Mouse (Mus musculus) T-helper 17 cell (primary cell): ENCODE data around the gene Kpnb1.

Experiments
- in situ Hi-C, 2 experiments: fragments of 300-600 bp; cut with MboI, MseI; formaldehyde crosslinking; loops; 1 replicate in 1 of 2; 2 replicates in 1 of 2; pipeline ENCODE4 v1.15.1; 2025; ENCODE audit warnings: high pct_unique_total_duplicates in 2 of 2

Kpnb1 gene

GRCm38 (mm10) chr11:97145951-97146350 is 41.7 kb downstream of the Kpnb1 start:
- in situ Hi-C loops = loop anchor here (5.0 to 25.0 kb wide), 4 partner anchors 34 to 1641 kb away; partner anchors contain the start of genes Msl1 (in 1 of the 2), Nr1d1 (in 1 of the 2) and Skap1 (in 1 of the 2)

DNA sequence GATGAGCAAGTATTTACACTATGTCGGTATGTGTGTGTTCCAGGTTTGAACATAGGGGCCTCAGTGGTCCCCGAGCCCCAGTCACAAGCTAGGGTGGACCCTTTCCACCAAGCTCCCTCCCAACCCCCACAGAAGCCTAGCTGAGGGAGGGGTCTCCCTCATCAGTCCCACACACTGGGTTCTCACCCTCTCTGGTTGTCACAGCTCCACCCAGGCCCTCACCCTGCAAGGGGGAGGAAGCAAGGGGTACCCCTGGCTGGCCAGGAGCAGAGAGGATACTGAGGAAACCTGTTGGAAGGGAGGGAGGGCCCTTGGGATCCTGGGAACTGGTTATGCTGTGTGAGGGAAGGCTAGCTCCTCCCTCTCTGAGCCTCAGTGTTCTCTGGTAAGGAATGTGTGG is 42.4 kb downstream of the Kpnb1 start:
- in situ Hi-C loops = loop anchor here (5.0 to 25.0 kb wide), 4 partner anchors 33 to 1642 kb away; partner anchors contain the start of genes Msl1 (in 1 of the 2), Nr1d1 (in 1 of the 2) and Skap1 (in 1 of the 2)

- in situ Hi-C loops = loop anchor here (10.0 to 25.0 kb wide), 3 partner anchors 49 to 1644 kb away; partner anchors contain the start of genes Msl1 (in 1 of the 2), Nr1d1 (in 1 of the 2) and Skap1 (in 1 of the 2)
Measured at GRCm38 (mm10) chr11:97143196-97143900, 44.3 kb downstream of the Kpnb1 start.

- in situ Hi-C loops = loop anchor here (10.0 to 25.0 kb wide), 3 partner anchors 47 to 1645 kb away; partner anchors contain the start of genes Msl1 (in 1 of the 2), Nr1d1 (in 1 of the 2) and Skap1 (in 1 of the 2)
Measured at GRCm38 (mm10) chr11:97142159-97142608, 45.5 kb downstream of the Kpnb1 start.

DNA sequence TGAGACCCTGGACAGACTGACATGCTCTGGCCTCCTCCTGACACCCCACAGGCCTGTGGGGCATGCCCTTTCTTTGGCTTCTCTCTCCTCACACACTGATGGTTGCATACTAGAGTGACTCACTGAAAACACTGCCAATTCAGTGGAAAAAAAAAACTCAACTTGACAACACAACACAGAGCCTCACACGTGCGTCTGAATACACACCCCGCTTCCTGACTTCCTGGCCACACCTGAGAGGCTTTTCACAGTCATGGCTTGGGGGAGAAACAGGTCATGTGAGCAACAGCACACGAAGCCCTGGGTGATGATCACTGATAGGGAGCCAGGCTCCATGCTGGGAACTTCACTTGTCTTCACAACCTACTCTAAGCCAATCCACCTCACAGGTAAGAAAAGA is 46.9 kb downstream of the Kpnb1 start:
- in situ Hi-C loops = loop anchor here (10.0 to 25.0 kb wide), 3 partner anchors 46 to 1646 kb away; partner anchors contain the start of genes Msl1 (in 1 of the 2), Nr1d1 (in 1 of the 2) and Skap1 (in 1 of the 2)

DNA sequence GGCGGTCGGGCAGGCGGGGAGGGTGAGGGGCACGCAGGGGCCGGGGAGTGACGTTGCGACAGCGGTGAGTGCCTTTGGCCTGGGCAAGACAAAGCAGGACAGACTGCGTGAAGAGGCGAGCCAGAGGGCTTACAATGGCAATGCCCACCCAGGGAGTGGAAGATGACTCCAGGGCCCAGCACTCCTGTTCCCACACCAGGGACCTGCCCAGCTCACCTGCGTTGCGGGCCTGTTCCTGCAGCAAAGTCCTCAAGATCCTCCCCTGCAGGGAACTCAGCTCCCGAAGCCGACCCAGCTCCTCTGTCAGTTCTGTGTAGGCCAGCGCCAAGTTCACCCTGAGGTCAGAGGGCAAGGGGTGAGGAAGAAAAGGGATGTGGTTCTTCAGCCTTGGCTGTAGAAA is 48.4 kb downstream of the Kpnb1 start:
- in situ Hi-C loops = loop anchor here in 1 of 2 experiments (25.0 kb wide), 2 partner anchors 677 to 1648 kb away; partner anchors contain the start of genes Msl1, Nr1d1 and Skap1

- in situ Hi-C loops = loop anchor here in 1 of 2 experiments (25.0 kb wide), 2 partner anchors 676 to 1649 kb away; partner anchors contain the start of genes Msl1, Nr1d1 and Skap1
Measured at GRCm38 (mm10) chr11:97138554-97139226, 49.0 kb downstream of the Kpnb1 start.

DNA sequence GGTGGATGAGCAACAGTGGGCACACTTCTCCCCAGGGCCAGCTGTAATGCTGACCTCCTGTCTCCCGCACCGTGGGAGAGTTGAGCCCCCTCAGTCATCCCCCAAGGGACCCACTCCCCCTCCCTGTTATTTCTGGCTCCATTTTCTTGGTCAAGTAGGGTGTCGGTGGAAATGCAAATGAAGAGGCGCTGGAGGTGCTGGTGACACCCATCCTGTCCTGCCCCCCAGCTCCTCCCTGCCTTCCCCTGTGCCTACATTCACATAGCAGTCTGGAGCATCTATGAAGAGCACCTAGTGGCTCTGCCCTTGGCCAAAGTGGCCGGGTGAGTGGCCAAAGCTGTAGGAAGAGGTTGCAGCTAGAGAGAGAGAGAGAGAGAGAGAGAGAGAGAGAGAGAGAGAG is 54.4 kb downstream of the Kpnb1 start:
- in situ Hi-C loops = loop anchor here in 1 of 2 experiments (25.0 kb wide), 2 partner anchors 671 to 1654 kb away; partner anchors contain the start of genes Msl1, Nr1d1 and Skap1

DNA sequence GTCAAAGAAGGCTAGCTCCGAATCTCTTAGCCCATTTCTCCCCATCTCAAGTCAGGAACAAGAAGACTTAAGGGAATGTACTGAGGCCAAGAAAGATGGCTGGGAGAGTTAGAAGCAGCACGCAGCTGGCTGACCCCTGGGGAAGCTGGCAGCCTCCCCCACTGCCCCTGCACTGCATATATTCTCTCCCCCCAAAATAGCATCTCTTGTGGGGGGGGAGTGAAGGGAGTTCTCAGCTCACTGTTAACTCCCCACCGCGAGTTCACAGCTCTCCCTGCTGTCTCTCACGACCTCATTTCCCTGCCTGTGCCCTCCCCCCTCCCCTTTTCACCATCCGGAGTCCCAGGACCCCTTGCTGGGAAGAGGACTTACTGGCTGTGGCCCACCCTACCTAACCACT is 55.5 kb downstream of the Kpnb1 start:
- in situ Hi-C loops = loop anchor here in 1 of 2 experiments (25.0 kb wide), 2 partner anchors 670 to 1655 kb away; partner anchors contain the start of genes Msl1, Nr1d1 and Skap1

- in situ Hi-C loops = loop anchor here in 1 of 2 experiments (25.0 kb wide), 2 partner anchors 669 to 1656 kb away; partner anchors contain the start of genes Msl1, Nr1d1 and Skap1
Measured at GRCm38 (mm10) chr11:97131683-97132082, 56.0 kb downstream of the Kpnb1 start.

GRCm38 (mm10) chr11:97130318-97130717 is 57.4 kb downstream of the Kpnb1 start:
- in situ Hi-C loops = loop anchor here in 1 of 2 experiments (25.0 kb wide), 2 partner anchors 668 to 1657 kb away; partner anchors contain the start of genes Msl1, Nr1d1 and Skap1

GRCm38 (mm10) chr11:97128956-97129355 is 58.7 kb downstream of the Kpnb1 start:
- in situ Hi-C loops = loop anchor here in 1 of 2 experiments (25.0 kb wide), 2 partner anchors 667 to 1658 kb away; partner anchors contain the start of genes Msl1, Nr1d1 and Skap1

GRCm38 (mm10) chr11:97127470-97128223 is 60.0 kb downstream of the Kpnb1 start:
- in situ Hi-C loops = loop anchor here in 1 of 2 experiments (25.0 kb wide), 2 partner anchors 665 to 1660 kb away; partner anchors contain the start of genes Msl1, Nr1d1 and Skap1

- in situ Hi-C loops = loop anchor here in 1 of 2 experiments (25.0 kb wide), 2 partner anchors 665 to 1660 kb away; partner anchors contain the start of genes Msl1, Nr1d1 and Skap1
Measured at GRCm38 (mm10) chr11:97126645-97127468, 60.8 kb downstream of the Kpnb1 start.

- in situ Hi-C loops = loop anchor here in 1 of 2 experiments (25.0 kb wide), 2 partner anchors 662 to 1663 kb away; partner anchors contain the start of genes Msl1, Nr1d1 and Skap1
Measured at GRCm38 (mm10) chr11:97124266-97125036, 63.2 kb downstream of the Kpnb1 start.

DNA sequence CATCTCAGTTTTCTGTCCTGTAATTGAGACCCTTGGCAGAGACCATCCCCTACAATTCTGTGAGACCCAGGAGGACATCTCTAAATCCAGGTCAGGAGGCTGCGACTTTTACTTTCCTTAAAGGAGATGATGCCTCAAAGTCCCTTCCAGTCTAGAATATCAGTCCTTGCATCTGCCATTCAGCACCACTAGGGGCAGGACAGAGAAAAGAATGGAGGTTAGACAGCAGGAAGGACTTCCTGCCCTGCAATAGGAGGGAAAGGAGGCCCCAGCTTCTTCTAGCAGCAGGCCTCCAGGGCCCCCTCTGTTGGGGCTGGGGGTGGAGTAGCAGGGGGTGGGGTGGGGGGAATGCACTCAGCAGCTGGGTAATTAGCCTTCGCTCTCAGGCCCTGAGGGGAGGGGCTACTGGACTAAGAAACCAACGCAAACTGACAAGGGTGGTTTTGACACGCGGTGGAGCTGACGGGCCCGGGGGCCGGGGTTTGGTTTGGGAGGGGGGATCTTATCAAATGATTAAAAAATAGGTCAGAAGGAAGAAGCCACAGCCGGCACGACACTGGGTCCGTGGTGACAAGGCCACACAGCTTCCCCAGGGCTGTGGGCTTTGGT is 64.3 kb downstream of the Kpnb1 start:
- in situ Hi-C loops = no loop called here

- in situ Hi-C loops = no loop called here
Measured at GRCm38 (mm10) chr11:97120641-97121040, 67.0 kb downstream of the Kpnb1 start.

GRCm38 (mm10) chr11:97120221-97120620 is 67.5 kb downstream of the Kpnb1 start:
- in situ Hi-C loops = no loop called here
